Mouse (Mus musculus) retina, adult 2 months (tissue): ENCODE results near the gene Ank2.

Experiments
- DNase-seq: peaks from one replicate; pipeline ENCODE4 v3.0.0-alpha.2; 2012; ENCODE audit warnings: low read depth, low spot score

Ank2 gene

DNA sequence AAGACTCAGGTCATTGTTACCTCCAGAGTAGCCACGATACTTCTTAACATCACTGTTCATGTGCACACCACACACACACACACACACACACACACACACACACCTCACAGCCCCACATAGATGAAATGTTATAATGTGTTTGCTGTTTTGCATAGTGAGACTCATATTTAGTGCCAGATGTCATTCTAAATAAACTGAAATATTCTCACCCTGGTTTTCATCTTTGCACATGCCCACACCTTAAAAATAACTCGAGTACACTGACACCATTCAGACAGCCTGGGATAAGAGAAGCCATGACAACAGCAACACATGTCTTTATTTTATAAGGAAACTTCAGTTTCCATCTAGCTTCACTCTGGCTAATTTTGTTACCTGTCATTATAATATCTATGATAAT lies 312.1 kb downstream of the Ank2 start:
- DNase-seq: no peak

GRCm38 (mm10) chr3:127186239-127186638 lies 312.9 kb downstream of the Ank2 start:
- no peak for DNase-seq

DNA sequence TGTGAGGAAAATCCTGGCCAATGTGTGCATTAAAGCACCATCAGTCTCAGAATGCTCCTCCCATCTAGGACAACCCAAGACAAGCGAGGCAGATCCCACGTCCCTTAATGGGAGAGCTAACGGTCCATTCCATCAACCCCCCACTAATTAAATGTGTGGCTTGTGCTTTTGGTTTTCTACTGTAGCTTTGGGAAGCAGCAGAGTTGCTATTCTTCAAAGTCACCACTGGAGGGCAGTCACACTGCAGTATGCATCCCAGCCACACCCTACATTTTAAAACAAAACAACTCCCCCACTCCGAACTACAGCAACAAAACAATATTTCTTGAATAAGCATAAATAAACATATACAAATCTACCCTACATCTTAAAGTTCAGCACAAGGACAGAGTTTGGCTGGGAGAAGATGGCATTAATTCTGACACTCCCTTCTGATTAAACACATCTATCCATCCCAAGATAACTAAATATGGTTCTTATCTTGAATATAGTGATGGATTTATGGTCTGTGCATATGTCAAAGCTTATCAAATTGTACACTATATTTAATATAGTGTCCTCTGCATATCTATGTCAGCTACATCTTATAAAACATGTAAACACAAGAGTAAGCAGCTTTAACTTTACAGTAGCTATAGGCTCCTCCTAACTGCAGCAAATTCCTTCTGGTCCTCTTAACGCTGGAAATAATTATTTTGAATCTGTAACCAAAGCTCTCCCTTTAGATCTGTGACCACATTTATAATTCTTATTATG lies 315.0 kb downstream of the Ank2 start:
- no peak for DNase-seq

DNA sequence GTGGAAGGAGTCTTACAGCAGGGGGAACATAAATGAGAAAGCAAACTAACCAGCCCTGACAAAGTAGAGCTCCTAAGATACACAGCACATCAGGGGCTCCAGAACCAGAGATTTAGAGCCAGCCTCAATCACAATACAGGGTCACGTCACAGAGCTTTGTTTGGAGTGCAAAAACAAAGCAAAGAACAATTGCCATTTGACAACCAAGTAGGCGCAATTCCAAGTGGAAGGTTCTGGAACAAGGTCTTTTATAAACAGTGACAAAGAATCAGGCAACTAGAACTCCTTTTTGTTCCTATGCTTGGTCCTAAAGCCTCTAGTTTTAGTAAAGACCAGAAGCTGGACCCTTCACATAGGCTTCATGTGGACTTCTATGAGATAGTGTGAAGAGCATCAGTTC lies 326.5 kb downstream of the Ank2 start:
- DNase-seq: no peak

DNA sequence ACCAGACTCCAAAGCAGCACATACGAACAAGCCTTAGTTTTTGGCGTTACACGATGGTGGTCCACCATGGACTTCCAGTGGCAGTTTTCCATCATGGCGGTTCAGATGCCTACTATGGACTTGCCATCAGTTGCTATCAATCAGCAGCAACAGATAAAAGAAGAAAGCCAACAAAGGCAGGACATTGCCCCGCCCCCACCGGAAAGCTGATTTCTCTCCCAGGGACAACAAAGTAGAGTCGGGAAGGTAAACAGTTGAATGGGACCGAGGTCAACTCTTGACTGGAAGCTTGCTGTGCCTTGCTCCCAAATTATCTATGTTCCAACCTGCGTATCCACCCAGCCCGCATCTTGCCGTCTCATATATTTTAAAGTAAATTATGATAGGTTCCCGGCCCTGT lies 328.9 kb downstream of the Ank2 start:
- DNase-seq: no peak

DNA sequence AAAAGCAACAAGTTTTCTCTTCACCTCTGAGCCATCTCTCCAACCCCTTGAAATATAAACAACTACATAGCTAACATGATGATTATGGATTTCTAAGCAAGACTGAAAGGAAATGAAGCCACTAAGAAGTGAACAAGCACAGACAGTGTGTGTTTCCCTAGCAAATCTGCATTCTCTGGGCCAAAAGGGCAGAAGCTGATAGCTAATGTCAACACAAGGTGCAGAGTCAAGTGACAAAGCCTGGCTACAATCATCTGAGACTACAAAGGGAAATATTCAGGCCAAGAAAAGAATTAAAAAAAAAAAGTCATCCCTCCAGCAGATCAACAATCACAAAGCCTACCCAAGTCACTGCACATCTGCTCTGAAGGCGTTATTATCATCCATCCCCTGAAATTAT lies 330.0 kb downstream of the Ank2 start:
- DNase-seq: no peak

- no peak for DNase-seq
Observed at GRCm38 (mm10) chr3:127163749-127164148, 335.4 kb downstream of the Ank2 start.

DNA sequence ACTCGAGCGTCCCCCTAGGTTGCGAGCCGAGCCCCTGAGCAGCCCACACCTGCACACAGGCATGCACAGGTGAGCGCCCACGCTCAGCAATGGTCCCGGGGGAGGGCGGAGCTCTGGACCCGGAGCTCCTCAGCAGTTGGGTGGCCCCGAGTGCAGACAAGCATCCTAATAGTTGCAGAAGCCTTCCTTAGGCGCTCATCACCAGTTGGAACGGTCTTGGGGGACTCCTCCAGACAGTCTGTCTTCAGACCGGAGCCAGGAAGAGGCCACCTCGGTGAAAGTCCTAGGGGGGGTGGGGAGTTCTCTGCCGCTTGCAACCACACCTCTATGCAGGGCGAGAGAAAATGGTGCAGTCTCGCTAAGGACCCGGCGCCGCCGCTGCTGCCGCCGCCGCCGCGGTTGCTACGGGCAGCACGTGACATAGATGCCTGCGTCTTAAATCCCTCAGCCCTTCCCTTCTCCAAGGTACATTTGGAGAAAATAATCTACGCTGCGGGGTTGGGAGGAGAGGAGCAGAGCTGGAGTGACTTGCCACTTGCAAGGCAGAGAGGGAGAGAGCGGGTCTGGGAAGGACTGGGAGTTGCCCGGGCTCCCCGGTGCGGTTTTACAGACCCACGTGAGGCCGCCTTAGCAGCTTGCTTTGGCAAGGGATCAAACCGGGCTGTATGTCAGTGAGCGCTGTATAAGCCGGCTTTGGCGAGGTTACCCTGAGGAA lies 337.0 kb downstream of the Ank2 start:
- peak; percentile 82 for DNase-seq

- DNase-seq: no peak
Observed at GRCm38 (mm10) chr3:127161085-127161837, 337.9 kb downstream of the Ank2 start.

GRCm38 (mm10) chr3:127157706-127158105 lies 341.4 kb downstream of the Ank2 start:
- no peak for DNase-seq

GRCm38 (mm10) chr3:127156080-127156479 lies 343.1 kb downstream of the Ank2 start:
- DNase-seq: no peak

GRCm38 (mm10) chr3:127153861-127154260 lies 345.3 kb downstream of the Ank2 start:
- no peak for DNase-seq

DNA sequence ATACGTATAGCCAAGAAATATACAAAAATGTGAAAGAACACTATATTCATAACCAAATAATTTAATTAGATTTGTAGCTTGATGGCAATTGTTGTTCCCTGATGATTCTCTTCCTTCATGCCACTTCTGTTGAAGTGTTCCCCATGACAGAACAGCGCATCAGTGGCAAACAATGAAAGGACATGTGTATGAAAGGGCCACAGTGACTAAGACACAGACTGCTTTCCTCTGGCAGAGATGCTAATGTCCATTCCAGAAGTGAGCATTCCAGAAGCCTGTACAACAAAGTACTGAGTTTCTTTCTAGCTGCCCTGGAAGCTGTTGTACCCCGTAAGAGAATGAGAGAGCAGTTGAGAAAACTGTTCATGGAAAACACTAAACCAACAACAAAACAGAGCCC lies 345.7 kb downstream of the Ank2 start:
- DNase-seq: no peak

- no peak for DNase-seq
Observed at GRCm38 (mm10) chr3:127148648-127149047, 350.5 kb downstream of the Ank2 start.

DNA sequence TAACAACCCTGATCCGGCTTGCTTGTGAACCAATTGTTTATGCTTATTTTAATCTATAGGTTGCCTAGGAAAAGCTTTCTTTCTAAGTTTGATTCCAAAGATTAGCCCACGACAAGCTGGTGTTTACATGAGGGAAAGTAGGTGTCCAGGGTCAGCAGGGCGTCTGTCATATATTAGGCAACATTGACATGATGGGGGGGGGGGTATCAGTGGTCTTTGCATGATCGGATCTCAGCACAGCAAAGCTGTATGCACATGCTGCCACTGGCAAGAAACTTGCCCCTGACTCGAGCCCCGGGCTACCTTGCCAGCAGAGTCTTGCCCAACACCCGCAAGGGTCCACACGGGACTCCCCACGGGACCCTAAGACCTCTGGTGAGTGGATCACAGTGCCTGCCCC lies 358.6 kb downstream of the Ank2 start:
- DNase-seq: no peak

- DNase-seq: no peak
Observed at GRCm38 (mm10) chr3:127139638-127140037, 359.5 kb downstream of the Ank2 start.

GRCm38 (mm10) chr3:127137508-127137907 lies 361.6 kb downstream of the Ank2 start:
- DNase-seq: no peak

DNA sequence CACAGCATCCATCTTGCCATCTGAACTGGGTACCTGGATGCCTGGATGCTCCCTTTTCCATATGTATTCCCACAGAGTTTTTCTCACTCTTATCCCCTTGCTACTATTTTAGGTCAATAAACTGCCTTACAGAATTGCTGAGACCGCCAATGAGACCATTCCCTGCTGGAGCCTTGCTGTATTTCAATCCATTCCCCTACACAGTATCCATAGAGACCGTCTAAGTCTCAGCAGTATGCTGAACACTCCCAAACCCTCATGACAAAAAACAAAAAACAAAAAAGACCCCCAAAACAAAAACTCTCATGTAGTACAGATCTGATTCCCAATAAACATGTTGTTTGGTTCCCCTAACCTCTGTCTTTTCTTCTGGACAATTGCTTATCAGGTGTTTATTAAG lies 365.1 kb downstream of the Ank2 start:
- DNase-seq: no peak

GRCm38 (mm10) chr3:127131048-127131447 lies 368.1 kb downstream of the Ank2 start:
- DNase-seq: no peak

- DNase-seq: no peak
Observed at GRCm38 (mm10) chr3:127130167-127130770, 368.9 kb downstream of the Ank2 start.

DNA sequence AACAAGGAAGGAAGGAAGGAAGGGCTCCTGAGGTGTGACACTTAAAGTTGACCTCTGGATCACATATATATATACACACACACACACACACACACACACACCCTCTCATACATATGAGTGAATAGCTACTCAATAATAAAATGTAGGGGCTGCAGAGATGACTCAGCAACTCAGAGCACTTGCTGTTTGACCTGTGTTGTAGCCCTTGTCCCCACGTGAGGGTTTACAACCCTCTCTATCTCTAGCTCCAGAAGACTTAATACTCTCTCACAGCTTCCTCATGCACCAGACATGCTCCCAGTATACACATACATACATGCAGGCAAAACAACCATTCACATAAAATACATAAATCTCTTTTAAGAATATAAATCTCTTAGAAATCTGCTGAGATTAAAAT lies 369.4 kb downstream of the Ank2 start:
- no peak for DNase-seq

DNA sequence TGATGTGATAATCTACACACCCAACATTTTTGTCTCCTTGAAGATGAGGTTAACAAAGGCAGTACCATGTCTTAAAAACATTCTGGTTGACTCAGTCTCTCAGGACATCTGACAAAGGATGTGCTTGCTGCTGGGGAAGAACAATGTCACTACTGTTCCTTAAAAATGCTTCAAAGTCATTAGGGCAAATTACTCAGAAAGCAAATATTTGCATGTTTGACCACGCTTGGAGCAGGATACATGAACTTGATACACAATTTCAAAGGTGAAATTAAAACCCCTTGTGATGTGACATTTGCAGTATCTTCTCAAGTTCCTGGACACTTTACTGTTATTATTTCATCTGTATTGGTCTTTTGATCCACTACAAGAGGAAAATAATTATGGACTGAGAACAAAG lies 371.5 kb downstream of the Ank2 start:
- no peak for DNase-seq
